Mouse (Mus musculus) myocyte (in vitro differentiated cells): ENCODE measurements at regions not wholly inside any gene's neighbourhood (a gene's known extent, or its start where the extent isn't known, plus 50 kb on each side); places are given as distances from the start of the nearest gene placed in this dataset.

ENCODE experiments used
- H3K27me3 ChIP-seq: one replicate; pipeline ENCODE4 v1.6.1; 2011; ENCODE audit not compliant: control insufficient read depth, insufficient read depth, insufficient read length
- H3K36me3 ChIP-seq: one replicate; pipeline ENCODE4 v1.6.1; 2011; ENCODE audit not compliant: control insufficient read depth, insufficient read depth
- H3K4me2 ChIP-seq: one replicate; pipeline ENCODE4 v1.6.1; 2011; ENCODE audit warnings: low read depth, control low read depth
- H3K4me3 ChIP-seq: one replicate; pipeline ENCODE4 v1.5.1; 2011; ENCODE audit warnings: mild to moderate bottlenecking, control low read depth, moderate library complexity
- H3K79me2 ChIP-seq: one replicate; pipeline ENCODE4 v1.6.1; 2011; ENCODE audit not compliant: control insufficient read depth, insufficient read depth
- H3ac ChIP-seq: one replicate; pipeline ENCODE4 v1.6.1; 2011; ENCODE audit not compliant: control insufficient read depth, insufficient read length
- CEBPB ChIP-seq: IDR thresholded peaks from 2 replicates; pipeline ENCODE4 v1.6.1; 2011; ENCODE audit warnings: mild to moderate bottlenecking, moderate library complexity; ENCODE audit not compliant: poor library complexity, insufficient read depth, severe bottlenecking
- E2F4 ChIP-seq: IDR thresholded peaks from one replicate; pipeline ENCODE4 v1.6.1; 2011; ENCODE audit warnings: mild to moderate bottlenecking, control low read depth, moderate library complexity; ENCODE audit not compliant: insufficient read depth
- MAX ChIP-seq: IDR thresholded peaks from one replicate; pipeline ENCODE4 v1.6.1; 2011; ENCODE audit warnings: low read depth, mild to moderate bottlenecking, control low read depth
- MYOD1 ChIP-seq, 3 experiments: IDR thresholded peaks; one replicate each; pipeline ENCODE4 v1.6.1; 2011; ENCODE audit warnings: control low read depth in 2 of 3, low read depth in 2 of 3, mild to moderate bottlenecking in 2 of 3, moderate library complexity in 1 of 3; ENCODE audit not compliant: insufficient read length in 2 of 3, control insufficient read depth in 1 of 3
- MYOG ChIP-seq, 3 experiments: IDR thresholded peaks; one replicate each; pipeline ENCODE4 v1.6.1; 2011; ENCODE audit warnings: control low read depth in 2 of 3, low read depth in 2 of 3, mild to moderate bottlenecking in 2 of 3; ENCODE audit not compliant: insufficient read length in 2 of 3, control insufficient read depth in 1 of 3, insufficient read depth in 1 of 3
- POLR2A ChIP-seq: IDR thresholded peaks from one replicate; pipeline ENCODE4 v1.6.1; 2011; ENCODE audit warnings: low read depth, mild to moderate bottlenecking, control low read depth, moderate library complexity; ENCODE audit not compliant: insufficient read length
- POLR2AphosphoS2 ChIP-seq: IDR thresholded peaks from one replicate; pipeline ENCODE4 v1.6.1; 2011; ENCODE audit warnings: low read depth, control low read depth; ENCODE audit not compliant: insufficient read length
- REST ChIP-seq: IDR thresholded peaks from one replicate; pipeline ENCODE4 v1.6.1; 2011; ENCODE audit warnings: mild to moderate bottlenecking, control low read depth, moderate library complexity; ENCODE audit not compliant: insufficient read depth, insufficient read length
- SRF ChIP-seq: IDR thresholded peaks from one replicate; pipeline ENCODE4 v1.6.1; 2011; ENCODE audit warnings: low read depth; ENCODE audit not compliant: control insufficient read depth, insufficient read length
- TCF12 ChIP-seq: IDR thresholded peaks from one replicate; pipeline ENCODE4 v1.6.1; 2011; ENCODE audit warnings: mild to moderate bottlenecking, control low read depth; ENCODE audit not compliant: poor library complexity, insufficient read depth, severe bottlenecking
- TCF3 ChIP-seq: IDR thresholded peaks from one replicate; pipeline ENCODE4 v1.6.1; 2011; ENCODE audit warnings: low read depth, control low read depth; ENCODE audit not compliant: insufficient read length
- USF1 ChIP-seq: IDR thresholded peaks from one replicate; pipeline ENCODE4 v1.6.1; 2011; ENCODE audit warnings: low read depth, mild to moderate bottlenecking, control low read depth, moderate library complexity

GRCm38 (mm10) chr2:78480036-78480435 lies 387.9 kb upstream of the Ube2e3 start:
- TF ChIP-seq TCF3 (no peak), USF1 (no peak), CEBPB (no peak), TCF12 (no peak), POLR2AphosphoS2 (no peak), MYOG (IDR thresholded peaks at IDR 0.05; ENCODE audit: control insufficient read depth in 1 of 3, insufficient read depth in 1 of 3, insufficient read length in 2 of 3, low read depth in 2 of 3) (no peak), SRF (no peak), REST (no peak)
- H3K27me3 ChIP-seq, result no peaks in the 10 kb centered on the region
- H3K79me2 ChIP-seq, result no peaks in the 10 kb centered on the region
- no peaks in the 10 kb centered on the region for H3K36me3 ChIP-seq
- no peak overlapping the region for H3K4me2 ChIP-seq
- no peak overlapping the region for H3K4me3 ChIP-seq
- no peak overlapping the region for H3ac ChIP-seq

GRCm38 (mm10) chr2:78459444-78459843 lies 408.5 kb upstream of the Ube2e3 start:
- no peaks in the 10 kb centered on the region for H3K36me3 ChIP-seq
- no peak overlapping the region for H3K4me2 ChIP-seq
- H3K27me3 ChIP-seq, result no peaks in the 10 kb centered on the region
- no peak overlapping the region for H3ac ChIP-seq
- no peak for TF ChIP-seq USF1
- TF ChIP-seq TCF3, result no peak
- TF ChIP-seq CEBPB, result no peak
- TF ChIP-seq MYOD1 (IDR thresholded peaks at IDR 0.05; ENCODE audit: control insufficient read depth in 1 of 3, insufficient read length in 2 of 3, low read depth in 2 of 3), result no peak
- no peak for TF ChIP-seq E2F4
- TF ChIP-seq POLR2AphosphoS2, result no peak
- no peak for TF ChIP-seq REST
- TF ChIP-seq SRF, result no peak
- TF ChIP-seq MAX, result no peak
- TF ChIP-seq POLR2A, result no peak
- TF ChIP-seq TCF12, result no peak
- TF ChIP-seq MYOG (IDR thresholded peaks at IDR 0.05; ENCODE audit: control insufficient read depth in 1 of 3, insufficient read depth in 1 of 3, insufficient read length in 2 of 3, low read depth in 2 of 3), result no peak
- no peaks in the 10 kb centered on the region for H3K79me2 ChIP-seq
- H3K4me3 ChIP-seq, result no peak overlapping the region

GRCm38 (mm10) chr2:78453411-78453810 lies 414.5 kb upstream of the Ube2e3 start:
- no peak for TF ChIP-seq POLR2A
- TF ChIP-seq MYOG (IDR thresholded peaks at IDR 0.05; ENCODE audit: control insufficient read depth in 1 of 3, insufficient read depth in 1 of 3, insufficient read length in 2 of 3, low read depth in 2 of 3), result no peak
- H3K4me2 ChIP-seq, result no peak overlapping the region
- H3K27me3 ChIP-seq, result no peaks in the 10 kb centered on the region
- no peaks in the 10 kb centered on the region for H3K36me3 ChIP-seq
- H3K79me2 ChIP-seq, result no peaks in the 10 kb centered on the region
- no peak overlapping the region for H3ac ChIP-seq
- no peak overlapping the region for H3K4me3 ChIP-seq

- no peaks in the 10 kb centered on the region for H3K36me3 ChIP-seq
- H3ac ChIP-seq, result no peak overlapping the region
- TF ChIP-seq POLR2AphosphoS2 (no peak), MYOG (IDR thresholded peaks at IDR 0.05; ENCODE audit: control insufficient read depth in 1 of 3, insufficient read depth in 1 of 3, insufficient read length in 2 of 3, low read depth in 2 of 3) (no peak), MYOD1 (IDR thresholded peaks at IDR 0.05; ENCODE audit: control insufficient read depth in 1 of 3, insufficient read length in 2 of 3, low read depth in 2 of 3) (no peak)
- no peak overlapping the region for H3K4me2 ChIP-seq
- H3K27me3 ChIP-seq, result no peaks in the 10 kb centered on the region
- no peak overlapping the region for H3K4me3 ChIP-seq
- no peaks in the 10 kb centered on the region for H3K79me2 ChIP-seq
These were observed 431.1 kb upstream of the Ube2e3 start for GRCm38 (mm10) chr2:78436816-78437215.

GRCm38 (mm10) chr2:78435071-78435470 lies 432.9 kb upstream of the Ube2e3 start:
- no peak overlapping the region for H3K4me2 ChIP-seq
- H3K27me3 ChIP-seq, result no peaks in the 10 kb centered on the region
- no peak overlapping the region for H3K4me3 ChIP-seq
- H3ac ChIP-seq, result no peak overlapping the region
- H3K36me3 ChIP-seq, result no peaks in the 10 kb centered on the region
- no peaks in the 10 kb centered on the region for H3K79me2 ChIP-seq
- TF ChIP-seq E2F4 (no peak), MYOD1 (IDR thresholded peaks at IDR 0.05; ENCODE audit: control insufficient read depth in 1 of 3, insufficient read length in 2 of 3, low read depth in 2 of 3) (no peak), SRF (no peak), MAX (no peak), USF1 (no peak), TCF12 (no peak), POLR2A (no peak), POLR2AphosphoS2 (no peak), REST (no peak), MYOG (IDR thresholded peaks at IDR 0.05; ENCODE audit: control insufficient read depth in 1 of 3, insufficient read depth in 1 of 3, insufficient read length in 2 of 3, low read depth in 2 of 3) (no peak)
